Mouse (Mus musculus) cerebellum, adult 11-12 months (tissue): ENCODE measurements at regions not wholly inside any gene's neighbourhood (a gene's known extent, or its start where the extent isn't known, plus 50 kb on each side); places are given as distances from the start of the nearest gene placed in this dataset.
"Not testable (repeated sequence)": the region's sequence is repeated elsewhere in the genome, so short reads cannot be mapped to it uniquely, and the experiment has no call there.

ENCODE experiments used
- DNase-seq: peaks from one replicate; pipeline ENCODE4 v3.0.0; 2022

GRCm38 (mm10) chr12:29050516-29051251, 299.1 kb downstream of the Eipr1 start:
- DNase-seq, result no peak

GRCm38 (mm10) chr12:29054367-29054766, 302.8 kb downstream of the Eipr1 start:
- peak; percentile 21 for DNase-seq

GRCm38 (mm10) chr12:29062025-29062637, 310.5 kb downstream of the Eipr1 start:
- DNase-seq, result no peak

GRCm38 (mm10) chr12:29062801-29063200, 311.2 kb downstream of the Eipr1 start:
- no peak for DNase-seq

GRCm38 (mm10) chr12:29068180-29068579, 316.6 kb downstream of the Eipr1 start:
- DNase-seq, result no peak

- no peak for DNase-seq
These were observed 323.7 kb downstream of the Eipr1 start for GRCm38 (mm10) chr12:29075096-29075852.

GRCm38 (mm10) chr12:29076606-29077005, 325.0 kb downstream of the Eipr1 start:
- no peak for DNase-seq

- no peak for DNase-seq
These were observed 327.4 kb downstream of the Eipr1 start for GRCm38 (mm10) chr12:29079011-29079410.

- DNase-seq, result peak; percentile 63
These were observed 332.0 kb downstream of the Eipr1 start for GRCm38 (mm10) chr12:29083426-29084221.

GRCm38 (mm10) chr12:29087245-29087644, 335.6 kb downstream of the Eipr1 start:
- not testable (repeated sequence) for DNase-seq

- DNase-seq, result no peak
These were observed 338.0 kb downstream of the Eipr1 start for GRCm38 (mm10) chr12:29089634-29090033.

GRCm38 (mm10) chr12:29090451-29090850, 338.8 kb downstream of the Eipr1 start:
- DNase-seq, result no peak

GRCm38 (mm10) chr12:29095406-29096032, 343.9 kb downstream of the Eipr1 start:
- DNase-seq, result no peak

GRCm38 (mm10) chr12:29096033-29096913, 344.7 kb downstream of the Eipr1 start:
- no peak for DNase-seq

GRCm38 (mm10) chr12:29100042-29100570, 348.5 kb downstream of the Eipr1 start:
- no peak for DNase-seq

GRCm38 (mm10) chr12:29106893-29107719, 355.5 kb downstream of the Eipr1 start:
- no peak for DNase-seq

GRCm38 (mm10) chr12:29107720-29108051, 356.1 kb downstream of the Eipr1 start:
- DNase-seq, result no peak

GRCm38 (mm10) chr12:29118336-29118735, 366.7 kb downstream of the Eipr1 start:
- DNase-seq, result no peak

- DNase-seq, result no peak
These were observed 369.6 kb downstream of the Eipr1 start for GRCm38 (mm10) chr12:29121159-29121558.

GRCm38 (mm10) chr12:29122931-29123330, 371.3 kb downstream of the Eipr1 start:
- no peak for DNase-seq
